Mouse (Mus musculus): ENCODE measurements at regions not wholly inside any gene's neighbourhood (a gene's known extent, or its start where the extent isn't known, plus 50 kb on each side); places are given as distances from the start of the nearest gene placed in this dataset.

- DNase-seq (ENCODE audit: low spot score) = no peak
Observed at GRCm38 (mm10) chr8:109151711-109152110, 342.1 kb upstream of the Pmfbp1 start.

DNA sequence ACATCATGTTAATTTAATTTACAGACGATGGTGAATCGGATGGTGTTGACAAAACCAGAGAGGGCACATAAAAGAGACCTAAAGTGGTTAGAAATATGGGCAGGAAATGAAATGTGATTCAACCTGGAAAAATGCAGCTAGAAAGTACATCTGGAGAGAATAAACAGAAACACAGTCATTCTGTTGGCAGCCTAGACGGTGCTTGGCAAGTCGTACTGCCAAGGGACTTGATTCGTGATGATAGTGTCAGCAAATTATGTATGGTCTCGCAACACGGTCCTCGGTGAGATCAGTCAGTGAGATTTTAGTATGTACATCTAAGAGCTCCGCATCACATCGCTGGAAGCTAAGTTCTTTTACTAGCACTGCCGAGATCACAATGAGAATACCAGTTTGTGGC is 338.3 kb upstream of the Pmfbp1 start:
- DNase-seq (ENCODE audit: low spot score) = no peak

GRCm38 (mm10) chr8:109156016-109156415 is 337.8 kb upstream of the Pmfbp1 start:
- peak; percentile 4 for DNase-seq (ENCODE audit: low spot score)

DNA sequence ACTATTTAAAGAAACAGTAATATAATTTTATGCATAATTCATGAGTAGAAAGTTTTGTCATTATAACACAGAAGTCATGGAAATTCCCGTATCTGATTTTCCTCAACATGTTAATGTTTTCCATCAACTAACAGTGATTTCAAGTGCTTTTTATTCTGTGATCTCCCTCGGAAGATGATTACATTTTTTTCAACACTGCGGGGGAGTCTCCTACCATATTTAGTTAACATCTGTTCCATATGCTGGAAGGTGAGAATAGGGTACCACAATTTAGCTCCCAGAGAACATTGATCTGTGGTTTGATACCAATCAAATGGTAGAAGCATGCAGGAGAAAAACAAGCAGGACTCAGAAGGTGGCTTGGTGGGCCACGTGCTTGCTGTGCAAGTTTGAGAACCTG is 321.1 kb upstream of the Pmfbp1 start:
- no peak for DNase-seq (ENCODE audit: low spot score)

GRCm38 (mm10) chr8:109185558-109186198 is 308.1 kb upstream of the Pmfbp1 start:
- DNase-seq (ENCODE audit: low spot score) = peak; percentile 82

DNA sequence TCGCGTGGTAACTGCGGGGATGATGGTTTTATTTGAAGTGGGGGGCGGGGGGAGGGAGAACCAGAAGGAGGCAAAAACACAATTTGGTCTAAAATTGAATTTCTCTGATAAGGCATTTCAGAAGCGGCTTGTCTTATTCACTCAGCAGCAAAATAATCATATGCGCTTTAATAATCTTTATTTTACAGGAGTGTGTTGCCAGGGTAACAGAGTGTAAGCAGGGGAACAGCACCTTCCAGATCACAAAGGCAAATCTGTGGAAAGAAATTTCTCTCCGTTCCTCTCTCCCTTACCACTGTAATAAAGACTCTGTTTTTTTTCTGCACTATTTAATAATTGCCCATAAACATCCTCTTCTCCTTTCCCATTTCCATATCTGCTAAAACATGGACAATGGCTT is 306.2 kb upstream of the Pmfbp1 start:
- DNase-seq (ENCODE audit: low spot score) = no peak

DNA sequence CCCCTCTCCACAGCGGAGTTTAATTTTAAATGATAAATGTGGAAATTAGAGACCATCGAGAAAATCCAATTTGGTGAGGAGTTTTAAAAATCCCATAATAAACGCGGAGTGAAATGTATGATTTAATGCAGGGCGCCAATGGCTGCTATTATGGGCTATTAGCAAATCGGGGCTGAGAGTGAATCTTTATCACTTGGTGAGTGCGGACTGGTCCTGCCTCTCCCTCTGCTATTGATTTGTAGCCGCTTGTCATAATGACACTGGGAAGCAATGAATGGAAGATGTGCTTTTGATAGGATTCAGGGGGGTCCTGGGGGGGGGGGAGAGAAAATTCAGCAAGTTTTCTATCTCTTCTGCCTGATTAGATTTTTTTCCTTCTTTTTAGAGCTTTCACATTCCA is 279.6 kb upstream of the Pmfbp1 start:
- no peak for DNase-seq (ENCODE audit: low spot score)

DNA sequence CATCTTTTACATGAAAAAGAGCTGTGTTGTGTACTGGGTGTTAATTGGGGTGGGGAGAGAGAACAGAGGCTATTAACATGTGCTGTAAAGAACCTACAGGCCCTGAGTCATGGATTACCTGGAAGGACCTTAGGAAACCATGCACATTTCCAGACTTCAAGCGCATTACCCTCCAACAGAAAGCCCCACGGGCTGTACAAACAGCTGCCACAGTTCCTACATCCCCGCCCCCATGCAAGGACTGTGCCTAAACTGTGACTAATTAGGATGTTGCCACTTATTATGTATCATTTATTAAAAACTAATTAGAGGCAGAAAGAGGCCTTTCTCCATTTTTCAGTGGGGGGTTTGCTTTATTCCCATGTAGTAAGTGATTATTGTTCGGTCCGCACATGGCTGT is 277.5 kb upstream of the Pmfbp1 start:
- DNase-seq (ENCODE audit: low spot score) = no peak

DNA sequence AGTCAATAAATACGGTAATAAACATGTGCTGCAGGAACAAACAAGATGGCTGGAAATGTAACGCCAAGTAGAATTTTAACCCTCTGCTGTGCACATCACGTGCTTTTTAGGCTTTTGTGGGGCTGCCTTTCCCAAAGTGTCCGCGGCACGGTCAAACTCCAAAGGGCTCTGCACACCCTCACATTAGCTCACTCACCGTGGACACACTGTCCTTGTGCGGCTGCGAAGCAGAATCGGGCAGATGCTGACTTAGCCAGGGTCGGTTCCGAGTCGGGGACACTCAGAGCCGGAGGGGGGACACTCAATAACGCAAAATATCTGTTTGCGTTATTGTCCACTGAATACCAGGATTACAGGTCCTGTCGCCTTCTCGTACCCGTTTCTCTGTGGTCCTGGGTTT is 276.5 kb upstream of the Pmfbp1 start:
- no peak for DNase-seq (ENCODE audit: low spot score)

DNA sequence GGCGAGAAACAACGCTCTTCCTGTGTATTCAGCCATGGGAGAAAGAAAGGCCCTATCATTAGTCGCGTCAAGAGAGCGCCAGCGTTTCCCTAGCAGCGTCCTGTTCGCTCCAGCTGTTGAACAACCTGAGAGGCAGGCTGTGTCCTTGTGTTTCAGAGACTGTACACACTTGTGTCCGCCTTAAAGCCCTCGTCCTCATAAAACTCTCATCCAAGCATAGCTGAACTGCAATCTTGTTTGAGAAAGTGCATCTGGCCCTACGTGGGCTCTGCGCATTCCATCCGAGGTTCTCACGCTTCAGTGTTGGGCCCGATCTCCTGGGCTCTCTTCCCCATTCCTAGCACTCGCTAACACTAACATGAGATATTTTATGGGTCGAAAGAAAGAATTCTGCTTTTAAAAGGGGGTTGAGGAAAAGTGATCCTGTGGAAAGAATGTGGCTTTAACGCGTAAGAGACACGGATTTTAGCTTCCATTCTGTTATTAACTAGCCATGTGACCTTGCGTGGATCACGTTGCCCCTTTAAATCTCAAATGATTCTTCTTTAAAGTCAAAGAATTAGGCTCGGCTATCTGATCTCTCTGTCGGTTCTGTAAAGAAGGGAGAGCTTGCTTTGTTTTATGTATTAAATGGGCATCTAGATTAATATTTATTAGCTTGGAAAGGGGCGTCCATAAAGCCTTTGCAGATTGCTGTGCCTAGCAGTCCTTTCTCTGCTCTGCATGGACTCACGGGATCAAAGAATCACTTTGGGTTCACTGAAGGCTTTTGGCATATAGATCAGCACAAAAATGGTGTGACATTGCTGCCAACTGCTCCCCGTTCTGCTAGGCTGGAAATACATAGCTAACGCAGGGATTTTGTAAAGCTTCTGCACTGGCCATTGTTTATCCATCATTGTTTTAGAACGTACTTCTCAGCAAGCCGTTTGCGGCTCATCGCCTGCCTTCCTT is 261.3 kb upstream of the Pmfbp1 start:
- no peak for DNase-seq (ENCODE audit: low spot score)

DNA sequence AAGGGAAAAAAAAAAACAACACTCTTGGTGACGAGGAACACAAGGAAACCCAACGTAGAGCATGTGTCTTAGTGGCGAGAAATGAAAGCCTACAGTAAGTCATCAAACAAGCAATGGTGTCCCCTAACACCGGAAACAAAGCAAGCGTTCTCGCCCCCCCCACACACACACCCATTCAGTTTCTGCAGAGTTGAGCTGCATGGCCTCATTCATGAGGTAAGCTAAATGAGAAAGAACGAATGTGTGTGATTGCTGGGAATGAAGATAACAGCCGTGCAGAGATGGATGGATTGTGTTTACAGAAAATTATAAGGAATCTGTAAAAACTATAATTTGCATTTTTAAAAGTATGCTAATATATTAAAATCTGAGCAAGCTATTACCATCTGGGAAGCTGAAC is 248.3 kb upstream of the Pmfbp1 start:
- no peak for DNase-seq (ENCODE audit: low spot score)

DNA sequence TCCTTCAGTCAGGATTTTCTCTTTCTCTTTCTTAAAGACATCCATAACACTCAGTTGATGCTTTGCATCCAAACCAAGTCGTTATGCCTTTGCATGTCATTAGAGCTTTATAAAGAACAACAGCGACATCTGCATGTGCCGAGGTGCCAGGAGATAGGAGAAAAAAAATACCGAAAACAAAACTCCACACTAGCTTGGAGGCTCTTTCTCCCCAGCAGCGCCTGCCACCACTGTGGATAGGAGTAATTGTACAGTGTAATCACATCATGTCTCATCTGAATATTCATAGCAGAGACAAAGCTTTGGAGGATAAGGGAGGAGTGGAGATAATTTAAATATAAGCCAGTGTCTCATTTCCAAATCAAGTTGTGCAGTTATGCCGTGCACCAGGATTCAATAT is 246.0 kb upstream of the Pmfbp1 start:
- no peak for DNase-seq (ENCODE audit: low spot score)

DNA sequence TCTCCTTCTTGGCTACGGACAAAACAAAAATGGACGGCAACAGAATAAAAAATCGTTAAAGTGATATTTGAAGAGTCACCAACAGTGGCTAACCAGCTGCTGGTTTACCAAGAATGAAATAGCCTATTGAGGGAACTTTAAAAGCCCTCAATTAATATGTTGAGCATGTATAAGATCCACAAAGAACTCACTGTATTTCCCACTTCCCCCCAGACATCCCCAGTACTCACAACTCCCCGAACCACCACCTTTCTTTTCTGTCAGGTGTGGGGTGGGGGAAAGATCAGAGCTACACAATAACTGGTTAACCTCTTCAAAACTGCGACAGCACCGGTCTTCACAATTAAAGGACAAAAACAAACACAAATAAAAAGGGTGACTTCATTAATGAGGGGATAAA is 245.5 kb upstream of the Pmfbp1 start:
- DNase-seq (ENCODE audit: low spot score) = no peak

DNA sequence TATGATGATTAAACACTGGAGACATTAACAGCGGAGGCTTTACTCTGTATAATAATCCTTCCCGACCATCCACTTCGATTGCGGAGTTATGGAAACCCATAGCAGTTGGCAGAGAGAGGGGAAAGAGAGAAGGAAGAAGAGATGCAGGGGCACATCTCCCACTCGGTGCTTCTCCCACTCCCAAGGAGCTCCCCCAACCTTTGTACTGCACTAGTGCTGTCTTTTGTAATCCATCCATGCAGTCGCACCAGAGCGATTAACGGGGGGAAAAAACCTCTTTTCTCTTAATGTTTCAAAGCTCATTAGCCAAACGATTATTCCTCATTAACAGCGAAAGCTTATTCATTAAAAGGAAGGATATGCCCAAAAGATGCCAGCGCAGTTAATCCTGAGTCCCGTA is 244.6 kb upstream of the Pmfbp1 start:
- no peak for DNase-seq (ENCODE audit: low spot score)

- DNase-seq (ENCODE audit: low spot score) = no peak
Observed at GRCm38 (mm10) chr8:109249691-109250090, 244.1 kb upstream of the Pmfbp1 start.

GRCm38 (mm10) chr8:109250551-109250950 is 243.3 kb upstream of the Pmfbp1 start:
- no peak for DNase-seq (ENCODE audit: low spot score)

GRCm38 (mm10) chr8:109251360-109251798 is 242.4 kb upstream of the Pmfbp1 start:
- no peak for DNase-seq (ENCODE audit: low spot score)

DNA sequence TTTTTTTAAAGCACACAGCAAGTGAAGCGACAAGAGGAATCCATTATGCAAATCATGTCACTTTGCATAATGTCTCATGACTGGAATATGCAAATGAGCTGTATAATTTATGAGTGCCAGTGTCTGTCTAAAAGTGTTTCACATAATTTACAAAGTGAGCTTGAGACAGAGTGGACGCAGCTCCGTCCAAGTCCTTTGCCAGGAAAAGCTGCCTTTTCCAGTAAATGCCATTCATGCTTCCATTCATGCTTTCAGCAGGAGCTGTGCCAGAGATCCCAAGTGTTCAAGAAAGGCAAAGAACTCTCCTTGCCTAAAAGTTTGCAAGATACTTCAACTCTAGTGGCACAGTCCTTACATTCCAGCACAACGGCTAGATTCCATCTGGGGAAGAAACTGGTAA is 241.4 kb upstream of the Pmfbp1 start:
- no peak for DNase-seq (ENCODE audit: low spot score)

DNA sequence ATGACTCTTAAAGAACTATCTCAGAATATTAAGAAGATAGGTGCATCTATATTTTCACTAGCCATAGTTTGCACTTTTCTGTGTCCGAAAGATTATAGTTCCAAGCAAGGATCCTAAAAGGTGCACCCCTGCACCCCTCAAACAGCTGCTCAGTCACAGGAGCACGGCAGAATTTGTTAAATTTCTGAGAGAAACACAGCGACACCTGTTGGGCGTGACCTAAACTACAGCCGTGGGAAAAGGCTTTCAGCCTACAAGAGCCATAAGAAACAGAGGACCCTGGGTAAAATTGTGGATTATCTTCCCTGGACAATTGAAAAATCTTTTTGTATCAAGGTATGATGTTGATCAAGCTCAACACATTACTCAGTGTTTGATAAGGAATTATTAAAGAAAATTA is 214.7 kb upstream of the Pmfbp1 start:
- peak; percentile 77 for DNase-seq (ENCODE audit: low spot score)

DNA sequence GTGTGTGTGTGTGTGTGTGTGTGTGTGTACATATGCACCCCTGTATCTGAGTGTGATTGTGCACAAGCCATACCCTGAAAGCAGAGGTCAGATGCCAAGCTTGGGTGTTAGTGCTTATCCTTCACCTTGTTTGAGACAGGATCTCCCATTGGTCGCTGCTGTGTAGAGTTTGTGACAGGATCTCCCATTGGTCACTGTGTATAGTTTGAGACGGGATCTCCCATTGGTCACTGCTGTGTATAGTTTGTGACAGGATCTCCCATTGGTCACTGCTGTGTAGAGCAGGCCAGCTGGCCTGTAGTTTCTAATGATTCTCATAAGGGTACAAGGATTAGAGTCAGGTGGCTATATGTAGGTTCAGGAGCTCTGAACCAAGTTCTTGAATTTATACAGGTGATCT is 213.3 kb upstream of the Pmfbp1 start:
- DNase-seq (ENCODE audit: low spot score) = peak; percentile 65

DNA sequence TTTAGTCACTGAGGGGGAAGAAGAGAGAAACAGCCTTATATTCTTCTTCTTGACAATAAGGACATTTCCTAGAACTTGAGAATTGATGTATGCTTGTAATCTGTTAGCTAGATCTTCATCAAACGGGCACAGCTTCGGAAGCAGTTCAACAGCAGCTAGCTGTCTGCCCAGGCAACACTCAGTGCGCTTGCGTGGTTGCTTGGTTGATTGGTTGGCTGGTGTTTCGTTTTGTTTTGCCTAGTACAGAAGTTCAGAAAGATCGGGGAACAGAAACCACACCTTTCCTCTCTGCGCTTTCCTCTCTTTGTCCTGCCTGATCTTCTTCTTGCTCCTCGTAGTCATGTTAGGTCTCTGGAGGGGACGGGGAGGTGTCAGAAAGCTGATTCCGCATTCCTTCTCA is 212.2 kb upstream of the Pmfbp1 start:
- no peak for DNase-seq (ENCODE audit: low spot score)

GRCm38 (mm10) chr8:109310670-109311386 is 183.0 kb upstream of the Pmfbp1 start:
- peak; percentile 31 for DNase-seq (ENCODE audit: low spot score)

Data from retina, embryonic 14.5 days (tissue).